Mouse (Mus musculus): ENCODE results near the gene Atp6v0e.

Atp6v0e gene

GRCm38 (mm10) chr17:26686334-26687000 is 23.4 kb downstream of the Atp6v0e start:
- no peak for DNase-seq (ENCODE audit: low spot score in 2 of 2)

DNA sequence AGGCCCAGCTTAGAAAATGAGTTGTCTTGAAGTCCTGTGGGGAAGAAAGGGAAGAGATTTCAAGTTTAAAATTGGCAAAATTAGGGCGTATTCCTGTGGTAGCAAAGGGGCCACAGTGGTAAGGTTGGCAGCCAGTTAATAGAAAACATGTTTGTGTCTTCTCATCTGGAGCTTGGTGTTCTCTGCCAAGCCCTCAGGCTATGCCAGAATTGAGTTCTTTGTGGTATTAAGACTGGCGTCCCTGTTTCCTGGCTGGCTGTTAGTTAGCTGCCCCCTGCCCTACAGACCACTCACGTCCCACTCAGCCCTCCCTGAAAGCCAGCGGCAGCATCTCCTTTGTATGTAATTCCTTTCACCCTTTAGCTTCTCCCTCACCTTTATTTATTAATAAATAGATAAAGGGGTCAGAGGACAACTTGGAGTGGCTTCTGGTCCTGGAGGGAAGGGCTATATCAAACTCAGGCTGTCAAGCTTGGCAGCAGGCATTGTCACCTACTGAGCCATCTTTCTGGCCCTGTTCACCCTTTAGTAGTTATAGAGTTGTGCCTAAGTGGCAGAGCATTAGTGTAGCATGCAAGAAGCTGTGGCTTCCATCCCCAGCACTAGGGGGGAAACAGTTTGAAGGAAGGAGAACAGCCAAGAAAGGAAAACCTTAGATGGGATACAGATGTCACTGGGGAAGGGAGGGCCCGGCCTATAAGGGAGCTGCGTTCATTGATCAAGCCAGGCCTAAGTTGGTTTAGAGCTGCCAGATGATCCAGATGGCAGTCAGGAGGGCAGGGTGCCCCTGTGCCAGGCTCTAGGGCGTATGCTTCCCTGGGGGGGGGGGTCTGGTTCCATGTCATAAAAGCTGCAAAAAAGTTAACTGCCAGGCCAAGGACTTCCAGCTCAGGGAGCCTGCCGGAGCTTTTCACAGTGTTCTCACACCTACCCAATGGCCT is 26.0 kb downstream of the Atp6v0e start:
- no peak for DNase-seq (ENCODE audit: low spot score in 2 of 2)

GRCm38 (mm10) chr17:26689810-26690209 is 26.8 kb downstream of the Atp6v0e start:
- no peak for DNase-seq (ENCODE audit: low spot score in 2 of 2)

DNA sequence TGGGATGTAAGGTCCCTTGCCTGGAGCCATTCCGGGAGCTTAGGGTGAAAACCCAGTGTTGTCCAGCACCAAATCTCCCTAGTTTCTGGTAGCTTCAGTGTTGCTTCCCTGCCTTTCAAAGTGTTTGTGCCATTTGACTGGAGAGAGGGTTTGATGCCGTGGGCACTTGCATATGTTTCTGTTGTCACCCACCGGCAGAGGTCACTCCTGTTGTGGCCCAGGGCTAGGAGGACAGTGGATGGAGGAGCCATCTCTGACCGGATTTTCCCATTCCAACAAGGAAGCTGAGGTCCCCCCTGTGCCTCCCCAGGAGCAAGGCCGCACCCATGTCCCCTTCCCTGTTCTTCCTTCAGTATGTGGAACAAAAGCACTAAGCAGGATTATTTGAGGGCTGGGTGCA is 27.2 kb downstream of the Atp6v0e start:
- no peak for DNase-seq (ENCODE audit: low spot score in 2 of 2)

DNA sequence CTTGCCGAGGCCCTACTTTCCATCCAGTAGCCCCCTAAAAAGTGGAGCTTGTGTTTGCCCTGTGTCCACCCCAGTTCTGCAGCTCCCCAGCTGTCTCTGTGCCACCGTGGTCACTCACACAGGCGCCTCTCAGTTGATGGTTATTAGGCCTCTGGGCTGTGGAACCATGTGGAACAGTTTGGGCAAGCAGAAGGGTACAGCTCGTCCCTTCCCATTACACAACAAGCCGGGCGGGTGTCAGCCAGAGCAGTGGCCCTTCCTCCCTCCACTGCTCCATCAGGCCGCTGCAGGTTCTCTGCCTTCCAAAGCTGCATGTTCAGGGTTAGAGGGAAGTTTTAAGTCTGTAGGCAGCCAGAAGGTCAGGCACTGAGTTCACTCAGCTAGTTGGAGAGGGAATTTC is 28.1 kb downstream of the Atp6v0e start:
- DNase-seq (ENCODE audit: low spot score in 2 of 2), result no peak

GRCm38 (mm10) chr17:26693424-26693823 is 30.4 kb downstream of the Atp6v0e start:
- peak in 1 of 2 experiments; percentile 69 for DNase-seq (ENCODE audit: low spot score in 2 of 2)

GRCm38 (mm10) chr17:26694171-26694570 is 31.1 kb downstream of the Atp6v0e start:
- DNase-seq (ENCODE audit: low spot score in 2 of 2), result no peak

DNA sequence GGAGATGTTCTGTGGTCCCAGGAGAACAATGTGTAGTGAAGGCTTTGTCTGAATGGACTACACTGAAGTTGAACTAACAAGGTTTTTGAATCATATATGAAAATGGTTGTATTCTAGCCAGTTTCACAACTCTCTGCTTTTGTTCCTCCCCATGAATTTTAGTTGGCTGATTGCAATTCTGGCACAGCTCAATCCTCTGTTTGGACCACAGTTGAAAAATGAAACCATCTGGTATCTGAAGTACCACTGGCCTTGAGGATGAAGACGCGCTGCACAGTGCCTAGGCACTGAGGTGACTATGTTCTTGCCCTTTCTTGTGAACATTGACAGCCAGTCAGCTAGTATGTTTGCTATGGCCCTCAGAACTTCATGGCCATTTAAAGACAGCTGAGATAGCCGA is 32.2 kb downstream of the Atp6v0e start:
- DNase-seq (ENCODE audit: low spot score in 2 of 2), result no peak

DNA sequence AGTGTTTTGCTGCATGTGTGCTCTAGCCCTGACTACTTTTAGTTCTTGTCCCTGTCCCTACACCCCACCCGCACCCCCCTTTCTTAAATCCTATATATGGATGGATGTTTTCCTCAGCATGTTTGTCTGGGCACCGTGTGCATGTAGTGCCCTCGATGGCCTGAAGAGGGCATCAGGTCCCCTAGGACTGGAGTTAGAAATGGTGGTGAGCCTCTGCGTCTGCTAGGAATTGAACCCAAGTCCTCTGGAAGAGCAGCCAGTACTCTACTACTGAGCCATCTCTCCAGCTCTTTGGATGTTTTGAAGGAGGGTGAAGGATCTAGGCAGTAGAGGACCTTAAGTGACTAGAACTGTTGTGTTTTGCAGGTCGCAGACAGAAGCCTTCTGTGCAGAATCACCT is 35.8 kb downstream of the Atp6v0e start:
- no peak for DNase-seq (ENCODE audit: low spot score in 2 of 2)

- no peak for DNase-seq (ENCODE audit: low spot score in 2 of 2)
Measured at GRCm38 (mm10) chr17:26699819-26700616, 37.0 kb downstream of the Atp6v0e start.

- no peak for DNase-seq (ENCODE audit: low spot score in 2 of 2)
Measured at GRCm38 (mm10) chr17:26701565-26701964, 38.5 kb downstream of the Atp6v0e start.

DNA sequence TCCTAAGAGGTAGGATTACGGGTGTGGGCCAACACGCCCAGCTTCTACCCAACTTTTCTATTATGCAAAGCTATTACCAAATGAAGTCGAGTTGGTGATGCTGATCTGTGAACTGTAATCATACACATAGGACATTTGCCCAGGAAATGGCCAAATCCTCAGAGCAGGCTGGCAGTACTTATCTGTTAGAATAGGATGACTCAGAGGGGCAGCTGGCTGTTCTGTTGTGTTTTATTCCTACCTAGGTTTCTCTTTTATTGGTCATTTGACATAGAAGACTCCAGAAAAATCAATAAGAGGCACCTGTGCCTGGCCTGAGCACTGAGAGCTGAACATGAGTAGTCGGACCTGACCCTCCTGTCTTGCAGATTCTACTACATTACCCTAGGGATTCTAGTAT is 39.6 kb downstream of the Atp6v0e start:
- no peak for DNase-seq (ENCODE audit: low spot score in 2 of 2)

- no peak for DNase-seq (ENCODE audit: low spot score in 2 of 2)
Measured at GRCm38 (mm10) chr17:26703671-26704070, 40.6 kb downstream of the Atp6v0e start.

DNA sequence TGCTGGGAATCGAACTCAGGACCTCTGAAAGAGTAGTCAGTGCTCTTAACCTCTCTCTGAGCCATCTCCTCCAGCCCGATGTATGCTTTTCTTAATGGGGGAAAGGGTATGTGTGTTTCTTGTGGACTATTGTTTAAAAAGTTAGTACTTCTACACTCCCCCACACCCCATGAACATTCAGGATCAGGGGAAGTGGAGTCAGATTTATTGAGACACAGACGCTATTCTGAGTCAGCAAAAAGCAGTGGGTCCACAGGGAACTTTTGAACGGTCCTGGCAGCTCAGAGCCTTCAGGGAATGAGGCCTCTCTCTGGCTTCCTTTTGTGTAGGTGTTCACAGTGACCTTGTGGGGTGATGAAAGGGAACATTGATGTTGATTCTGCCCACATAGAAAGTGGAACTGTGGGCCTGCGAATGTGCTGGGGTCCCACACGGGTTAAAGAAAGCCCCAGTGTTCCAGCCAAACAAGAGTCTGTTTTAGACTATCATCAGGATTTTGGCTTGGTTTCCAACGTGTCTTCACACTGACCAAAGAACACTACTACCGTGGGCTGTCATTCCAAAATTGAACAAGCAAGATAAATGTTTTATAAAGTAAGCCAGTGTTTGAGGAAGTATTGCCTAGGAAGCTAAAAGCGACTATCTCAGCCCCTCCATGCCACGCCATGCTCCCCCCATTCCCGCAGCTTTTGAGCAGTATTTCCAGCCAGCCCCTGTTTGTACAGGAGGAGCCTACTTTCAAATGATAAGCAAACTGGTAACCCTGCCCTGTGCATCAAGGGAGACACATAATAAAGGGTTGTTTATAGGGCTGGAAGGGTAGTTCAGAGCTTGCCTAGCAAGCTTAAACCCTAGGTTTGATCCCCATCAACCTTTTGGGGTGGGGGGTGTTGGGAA is 42.7 kb downstream of the Atp6v0e start:
- no peak for DNase-seq (ENCODE audit: low spot score in 2 of 2)

- DNase-seq (ENCODE audit: low spot score in 2 of 2), result no peak
Measured at GRCm38 (mm10) chr17:26707066-26707465, 44.0 kb downstream of the Atp6v0e start.

GRCm38 (mm10) chr17:26708499-26708898 is 45.5 kb downstream of the Atp6v0e start:
- DNase-seq (ENCODE audit: low spot score in 2 of 2), result no peak

DNA sequence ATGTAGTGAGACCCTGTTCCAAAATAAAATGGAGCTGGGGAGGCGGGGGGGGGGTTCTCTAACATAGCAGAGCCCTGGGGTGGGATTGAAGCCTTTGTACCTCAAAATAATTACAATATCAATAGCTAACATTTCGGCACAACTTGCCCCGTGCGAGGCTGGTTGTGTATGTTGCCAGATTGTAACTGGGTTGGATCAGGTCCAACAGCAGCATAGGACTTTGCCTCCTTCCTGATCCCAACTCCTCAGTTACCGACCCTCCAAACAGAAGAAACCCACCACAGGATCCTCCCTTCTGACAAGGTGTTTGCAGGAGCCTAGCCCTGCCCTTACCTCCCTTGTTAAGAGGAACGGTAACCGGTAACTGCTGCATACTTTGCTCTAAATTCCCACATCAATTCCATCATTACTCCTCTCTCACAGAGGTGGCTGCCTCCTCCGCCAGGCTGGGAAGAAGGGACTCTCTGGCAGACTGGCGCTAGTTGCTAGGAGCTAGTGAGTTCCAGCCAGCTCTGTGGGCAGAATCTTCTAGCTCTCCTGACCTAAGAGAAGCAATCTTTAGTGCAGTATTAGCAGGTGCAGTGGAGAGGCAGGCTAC is 46.1 kb downstream of the Atp6v0e start:
- peak in 1 of 2 experiments; percentile 64 for DNase-seq (ENCODE audit: low spot score in 2 of 2)

DNA sequence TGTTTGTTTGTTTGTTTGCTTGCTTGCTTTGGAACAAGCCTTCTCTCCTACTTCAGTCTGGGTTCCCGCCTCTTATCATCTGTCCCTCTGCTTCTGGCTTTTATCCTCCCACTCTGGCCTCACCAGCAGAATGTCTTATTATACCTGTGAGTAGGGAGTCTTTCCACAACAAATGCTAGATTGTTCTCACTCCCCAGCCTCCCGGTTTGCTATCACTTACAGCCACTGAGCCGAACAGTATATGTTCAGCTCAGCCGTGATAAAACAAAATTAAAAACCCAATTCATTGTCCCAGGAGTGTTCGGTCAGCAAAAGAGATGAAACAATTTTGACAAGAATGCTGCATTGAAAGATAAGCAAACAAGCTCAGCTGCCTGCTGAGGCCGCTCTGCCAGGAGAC is 47.0 kb downstream of the Atp6v0e start:
- no peak for DNase-seq (ENCODE audit: low spot score in 2 of 2)

DNA sequence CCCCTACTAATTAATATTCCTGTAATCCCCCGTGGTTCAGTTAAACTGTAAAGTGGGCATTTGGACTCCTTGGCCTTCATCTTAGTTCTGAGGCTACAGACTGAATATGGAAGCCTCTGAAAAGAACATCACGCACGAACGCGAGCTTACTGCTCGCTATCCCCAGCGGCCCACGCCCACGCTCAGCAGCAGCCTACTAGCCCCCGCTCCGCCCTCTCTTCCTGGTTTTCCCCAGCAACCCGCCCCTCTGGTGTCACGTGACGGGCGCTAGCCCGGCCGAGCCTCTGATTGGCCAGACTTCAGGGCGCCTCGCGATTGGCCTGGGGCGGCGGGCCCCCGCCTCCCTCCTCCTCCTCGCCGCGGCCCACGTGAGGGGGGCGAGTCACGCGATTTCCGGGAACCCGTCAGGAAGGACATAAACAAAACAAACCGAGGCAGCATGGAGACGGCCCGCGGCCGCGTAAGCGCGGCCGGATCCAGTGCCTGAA is 52.3 kb downstream of the Atp6v0e start, which contains the start of gene Crebrf:
Gene Crebrf (plus strand): TSS at position 380 of the 488 bp plus-strand sequence.
- DNase-seq (ENCODE audit: low spot score in 2 of 2), result peak; percentile 98

- DNase-seq (ENCODE audit: low spot score in 2 of 2), result peak; percentile 93 to 94
Measured at GRCm38 (mm10) chr17:26715916-26716717, 53.1 kb downstream of the Atp6v0e start.

Measured in frontal cortex, postnatal 36 days (tissue).